Mouse (Mus musculus) C2C12 (cell line): ENCODE data around the gene Olfr1443.

Experiments
- CEBPB ChIP-seq: IDR thresholded peaks from one replicate; pipeline ENCODE4 v1.6.1; 2011; ENCODE audit warnings: low read depth, mild to moderate bottlenecking, control low read depth, moderate library complexity
- CTCF ChIP-seq: IDR thresholded peaks from one replicate; pipeline ENCODE4 v1.5.1; 2011; ENCODE audit not compliant: control insufficient read depth, insufficient read depth, insufficient read length
- FOSL1 ChIP-seq: IDR thresholded peaks from one replicate; pipeline ENCODE4 v1.8.0; 2011; ENCODE audit warnings: mild to moderate bottlenecking, low read length; ENCODE audit not compliant: poor library complexity, insufficient read depth, severe bottlenecking
- MAX ChIP-seq: IDR thresholded peaks from one replicate; pipeline ENCODE4 v1.6.1; 2011; ENCODE audit warnings: mild to moderate bottlenecking, control low read depth
- MYOD1 ChIP-seq: IDR thresholded peaks from one replicate; pipeline ENCODE4 v1.6.1; 2011; ENCODE audit warnings: low read depth; ENCODE audit not compliant: control insufficient read depth, insufficient read length
- MYOG ChIP-seq: IDR thresholded peaks from one replicate; pipeline ENCODE4 v1.6.1; 2011; ENCODE audit not compliant: control insufficient read depth, insufficient read length; ENCODE audit errors: extremely low read depth
- USF1 ChIP-seq: IDR thresholded peaks from one replicate; pipeline ENCODE4 v1.6.1; 2011; ENCODE audit warnings: low read depth, mild to moderate bottlenecking, control low read depth, moderate library complexity

DNA sequence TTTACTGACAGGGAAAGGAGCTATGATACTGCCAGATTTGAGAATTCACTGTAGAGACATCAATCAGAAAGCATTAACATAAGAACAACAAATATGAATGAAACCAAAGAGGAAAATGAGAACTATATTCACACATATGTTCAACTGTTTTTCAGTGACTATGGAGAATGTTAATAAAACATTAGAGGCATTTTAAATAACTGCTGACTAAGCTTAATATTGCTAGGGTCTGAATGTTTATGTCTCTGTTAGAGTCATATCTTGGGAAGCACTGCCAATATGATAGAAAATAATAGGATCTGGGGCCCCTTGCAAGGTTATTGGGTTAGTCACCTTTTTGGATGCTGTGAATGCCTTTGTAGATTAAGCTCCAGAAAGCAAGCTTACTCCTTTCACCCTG lies 31.1 kb downstream of the Olfr1443 start:
- TF ChIP-seq CTCF (no peak), MYOD1 (no peak), USF1 (no peak), MAX (no peak), MYOG (no peak), CEBPB (no peak), FOSL1 (no peak)
